Mouse (Mus musculus) heart, adult 2 months (tissue): Measurements from ENCODE around the gene Edn2.

Experiments used
- CTCF ChIP-seq: fragments of 200-600 bp; IDR thresholded peaks from 2 replicates; pipeline ENCODE4 v1.8.1; 2022; ENCODE audit warnings: antibody characterized with exemption, mild to moderate bottlenecking, moderate library complexity
- EP300 ChIP-seq: fragments of 200-500 bp; IDR thresholded peaks from 2 replicates; pipeline ENCODE4 v1.6.1; 2011; ENCODE audit warnings: low read depth, low read length, control low read depth; ENCODE audit not compliant: insufficient read depth
- POLR2A ChIP-seq: fragments of 200-500 bp; IDR thresholded peaks from 2 replicates; pipeline ENCODE4 v1.6.1; 2011; ENCODE audit warnings: mild to moderate bottlenecking, low read depth, low read length, control low read depth; ENCODE audit not compliant: insufficient read depth

- no peak for TF ChIP-seq POLR2A
- TF ChIP-seq EP300 = no peak
- no peak for TF ChIP-seq CTCF
These were observed 36.4 kb upstream of the Edn2 start for GRCm38 (mm10) chr4:120124656-120125055.
